Mouse (Mus musculus): ENCODE results near the gene Lgi4.

- no peak for TF ChIP-seq CTCF (IDR thresholded peaks at IDR 0.05; ENCODE audit: low read depth)
- TF ChIP-seq EP300 (optimal IDR thresholded peaks at IDR 0.05), result no peak
These were observed 56.0 kb downstream of the Lgi4 start, which contains the start of gene Hpn for GRCm38 (mm10) chr7:31115182-31115581.

Data from stomach, postnatal 0 days (tissue).